Mouse (Mus musculus) adrenal gland, postnatal 14 days (tissue): ENCODE data around the gene Ces4a. TPM values are rescaled to one million over a fixed set of nuclear protein-coding genes. Genes with fewer than 3 reads are reported as not detected.
"Not testable (repeated sequence)": the region's sequence is repeated elsewhere in the genome, so short reads cannot be mapped to it uniquely, and the experiment has no call there.

ENCODE experiments used
- DNase-seq: peaks from one replicate; pipeline ENCODE4 v3.0.0; 2021; ENCODE audit warnings: mixed read lengths
- total RNA-seq: library from RNA; stranded (reverse); gene quantifications from 2 replicates; pipeline ENCODE4 v1.2.3, GENCODE M21; 2021

Gene Ces4a
- total RNA-seq, 1 experiment from 2014 or later = not detected

DNA sequence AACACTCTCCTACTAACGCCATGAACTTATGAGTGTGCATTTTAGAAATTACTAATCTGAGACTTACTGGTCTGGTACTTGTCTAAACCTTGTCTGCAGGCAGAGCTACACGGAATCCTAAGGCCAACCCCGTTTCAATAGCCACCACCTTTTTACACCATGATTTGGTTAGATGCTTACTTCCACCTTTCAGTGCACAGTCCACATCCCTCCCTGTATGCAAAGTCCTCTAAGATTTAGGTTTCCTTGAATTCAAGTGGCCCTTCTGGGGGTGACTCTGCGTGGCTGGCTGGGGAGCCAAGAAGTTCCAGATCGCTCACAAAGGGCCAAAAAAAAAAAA, 38.4 kb downstream of the Ces4a start:
- DNase-seq = no peak

DNA sequence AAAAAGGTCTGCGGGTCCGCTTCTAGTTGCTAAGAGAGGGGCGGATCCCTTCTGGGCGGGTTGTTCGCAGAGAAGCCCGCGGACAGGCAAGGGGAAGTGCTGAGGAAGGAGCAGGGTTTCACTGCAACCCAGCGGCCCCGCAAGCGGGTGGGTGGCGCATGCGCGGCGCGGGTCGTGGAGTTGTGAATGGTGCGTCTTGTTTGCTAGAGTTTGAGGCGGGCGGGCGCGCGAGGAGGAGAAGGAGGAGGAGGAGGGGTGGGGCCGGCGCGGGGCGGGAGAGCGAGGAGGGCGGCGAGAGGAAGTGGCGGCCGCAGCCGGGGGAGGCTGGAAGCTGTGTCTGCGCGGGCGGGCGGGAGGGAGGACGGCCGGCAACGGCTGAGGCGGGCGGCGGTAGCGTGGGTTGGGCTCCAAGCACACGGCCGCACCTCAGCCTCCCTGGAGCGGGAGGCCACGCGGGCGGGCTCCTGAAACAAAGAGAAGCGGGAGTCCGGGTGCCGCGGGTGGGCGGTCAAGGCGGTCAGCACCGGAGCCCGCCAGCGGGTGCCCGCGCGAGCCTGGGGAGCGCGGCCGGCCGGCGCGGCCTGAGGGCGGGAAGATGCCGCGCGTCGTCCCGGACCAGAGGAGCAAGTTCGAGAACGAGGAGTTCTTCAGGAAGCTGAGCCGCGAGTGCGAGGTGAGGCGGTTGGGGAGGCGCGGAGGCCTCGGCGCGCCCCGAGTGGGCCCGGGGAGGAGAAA, 38.9 kb downstream of the Ces4a start, which contains the start of gene Cbfb:
Cbfb (plus strand) TSS at position 294 of the 735 bp plus-strand sequence.
- DNase-seq = peak; percentile 99

DNA sequence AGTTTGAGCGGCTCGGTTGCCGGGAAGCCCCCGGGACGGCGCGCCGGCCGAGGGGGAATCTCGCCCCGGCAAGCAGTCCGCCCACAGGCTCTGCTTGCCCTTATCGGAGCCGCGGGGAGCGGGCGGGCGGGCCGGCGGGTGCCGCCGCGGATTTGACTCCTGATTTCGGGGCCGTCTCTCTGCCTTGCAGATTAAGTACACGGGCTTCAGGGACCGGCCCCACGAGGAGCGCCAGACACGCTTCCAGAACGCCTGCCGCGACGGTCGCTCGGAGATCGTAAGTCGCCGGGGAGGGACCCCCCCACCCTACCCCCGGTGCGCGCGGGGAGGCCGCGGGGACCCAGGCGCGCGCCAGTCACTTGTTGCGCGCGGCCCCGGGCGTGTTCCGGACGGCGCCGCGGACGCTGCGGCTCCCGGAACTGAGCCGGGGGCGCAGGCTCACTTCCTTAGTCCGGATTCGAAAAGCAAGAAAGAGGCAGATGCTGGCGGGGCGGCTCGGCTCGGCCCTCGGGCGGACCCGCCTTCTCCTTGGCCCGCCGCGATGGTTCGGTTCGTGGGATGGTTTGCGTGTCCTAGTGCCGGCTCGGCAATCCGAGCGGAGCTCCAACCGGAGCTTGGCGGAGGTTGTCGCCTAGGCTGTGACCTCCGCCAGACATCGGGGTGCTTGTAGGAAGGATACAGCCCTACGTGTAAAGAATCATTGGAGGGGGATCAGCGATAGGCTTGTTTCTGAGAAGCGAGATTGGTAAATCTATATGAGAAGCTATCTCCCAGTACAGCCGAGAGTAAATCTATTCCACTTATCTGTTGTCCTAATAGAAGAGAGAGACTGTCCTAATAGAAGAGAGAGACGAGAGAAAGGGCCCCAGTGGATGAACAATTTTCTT, 39.8 kb downstream of the Ces4a start:
- peak; percentile 80 for DNase-seq

DNA sequence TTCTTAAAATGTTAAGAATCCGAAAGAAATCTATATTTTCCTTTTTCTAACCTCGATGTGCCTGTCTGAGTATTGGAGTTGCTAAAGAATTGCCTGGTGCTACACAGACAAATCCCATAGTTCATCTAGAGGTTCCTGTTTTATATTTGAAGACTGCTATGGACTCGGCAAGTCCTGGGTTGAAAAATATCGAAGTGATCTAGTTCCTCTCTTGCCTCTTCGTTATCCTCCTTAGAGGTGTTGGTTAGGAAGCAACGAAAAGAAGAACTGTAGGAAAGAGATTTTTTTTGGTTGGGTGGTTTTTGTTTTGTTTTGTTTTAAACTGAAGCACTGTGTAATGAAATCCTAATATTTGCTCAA, 40.4 kb downstream of the Ces4a start:
- no peak for DNase-seq

DNA sequence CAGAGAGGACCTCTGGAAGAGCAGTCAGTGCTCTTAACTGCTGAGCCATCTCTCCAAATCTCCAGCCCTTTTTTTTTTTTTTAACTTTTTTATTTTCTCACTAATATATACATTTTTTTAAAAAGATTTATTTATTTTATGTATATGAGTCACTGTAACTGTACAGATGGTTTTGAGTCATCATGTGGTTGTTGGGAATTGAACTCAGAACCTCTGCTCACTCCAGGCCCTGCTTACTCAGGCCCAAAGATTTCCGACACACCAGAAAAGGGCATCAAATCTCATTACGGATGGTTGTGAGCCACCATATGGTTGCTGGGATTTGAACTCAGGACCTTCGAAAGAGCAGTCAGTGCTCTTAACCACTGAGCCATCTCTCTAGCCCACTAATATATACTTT, 43.7 kb downstream of the Ces4a start:
- not testable (repeated sequence) for DNase-seq

DNA sequence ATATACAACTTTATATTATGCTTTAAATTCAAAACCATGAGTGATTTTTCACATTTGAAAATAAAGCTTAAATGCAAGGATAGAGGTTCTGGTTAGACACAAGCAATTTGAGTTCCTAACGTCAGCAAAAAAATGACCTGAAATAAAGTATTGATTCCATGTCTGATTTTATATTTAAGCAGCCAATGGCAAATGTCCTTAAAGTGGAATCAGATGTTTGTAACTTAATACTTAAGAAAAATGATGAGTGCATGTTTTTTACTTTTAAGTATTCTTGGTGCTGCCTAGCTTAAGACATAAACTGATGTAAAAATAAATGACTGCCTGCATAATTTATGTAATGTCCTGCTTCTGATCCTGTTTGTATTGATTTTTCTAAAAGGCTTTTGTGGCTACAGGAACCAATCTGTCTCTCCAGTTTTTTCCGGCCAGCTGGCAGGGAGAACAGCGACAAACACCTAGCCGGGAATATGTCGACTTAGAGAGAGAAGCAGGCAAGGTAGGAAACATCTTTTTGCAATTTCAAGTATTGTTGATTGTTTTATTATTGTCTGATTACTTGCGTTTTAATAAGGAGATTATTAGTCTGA, 46.7 kb downstream of the Ces4a start:
- DNase-seq = no peak

DNA sequence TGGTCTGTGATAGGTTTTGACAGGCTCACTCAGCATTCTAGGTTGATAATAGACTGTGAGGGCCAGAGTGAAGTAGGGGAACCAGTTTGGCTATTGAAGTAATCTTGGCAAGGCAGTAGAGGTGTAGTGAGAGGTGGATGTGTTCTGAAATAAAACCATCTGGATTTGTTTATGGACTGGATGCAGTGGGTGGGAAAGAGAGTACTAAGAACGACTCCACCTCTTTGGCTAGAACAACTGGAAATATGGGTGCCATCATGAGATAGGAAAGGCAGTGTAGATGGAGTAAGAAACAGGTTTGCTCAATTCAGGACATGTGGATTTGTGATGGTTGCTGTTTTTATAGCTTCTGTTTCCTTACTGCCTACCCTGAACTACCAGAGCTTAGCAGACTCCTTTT, 50.6 kb downstream of the Ces4a start:
- DNase-seq = no peak

DNA sequence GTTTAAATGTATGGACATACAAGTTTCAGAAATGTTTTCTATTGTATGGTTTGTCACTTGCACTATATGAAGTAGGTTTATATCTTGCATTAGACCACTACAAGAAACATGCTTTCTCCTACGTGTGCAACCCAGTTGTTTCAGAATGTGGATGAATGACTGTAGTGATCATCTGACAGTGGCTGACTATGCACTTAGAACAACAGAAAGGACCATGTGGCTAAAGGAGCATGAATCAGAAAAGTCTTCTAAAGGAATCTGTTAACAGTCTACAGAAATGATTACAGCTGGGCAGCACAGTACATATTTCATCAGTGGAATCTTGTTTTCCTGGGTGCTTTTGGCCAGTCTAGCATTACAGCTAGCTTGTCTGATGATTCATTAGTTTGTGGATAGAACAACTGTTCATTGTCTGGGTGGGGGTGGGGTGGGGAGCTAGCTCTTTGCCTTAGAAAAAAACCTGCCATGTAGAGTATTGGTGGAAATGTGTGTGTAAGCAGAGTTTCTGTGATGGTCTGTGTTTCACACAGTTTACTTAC, 54.9 kb downstream of the Ces4a start:
- no peak for DNase-seq

DNA sequence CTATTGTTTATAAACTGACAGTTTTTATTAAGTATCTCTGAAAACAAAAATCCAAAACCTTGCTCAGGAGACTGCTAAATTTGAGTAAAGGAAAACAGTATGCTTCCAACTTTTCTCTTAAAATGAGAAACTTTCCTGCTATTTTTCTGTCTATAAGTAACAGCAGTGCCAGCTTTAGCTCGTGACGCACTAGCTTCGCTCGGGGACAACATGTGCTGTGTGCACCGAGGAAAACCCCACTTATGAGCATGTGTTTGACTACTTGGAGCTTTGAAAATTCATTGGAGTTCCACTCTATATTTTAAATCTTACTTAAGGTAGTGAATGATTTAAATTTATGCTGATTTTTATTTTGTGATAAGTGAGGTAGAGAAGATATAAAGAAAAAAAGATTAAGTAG, 60.6 kb downstream of the Ces4a start:
- DNase-seq = no peak

Other genes with a start within 250 kb of the Ces4a start
- 3.1 and 12.0 TPM in 2 replicates for gene Ces2e, start 205.5 kb upstream of the Ces4a start, total RNA-seq
- not detected in 2 replicates for gene Ces2f, start 184.4 kb upstream of the Ces4a start, total RNA-seq
- 3.5 and 8.3 TPM in 2 replicates for gene Ces2g, start 170.1 kb upstream of the Ces4a start, total RNA-seq
- gene Ces2h, start 130.9 kb upstream of the Ces4a start, total RNA-seq = 0.15 and 2.7 TPM in 2 replicates
- gene Ces3a, start 83.2 kb upstream of the Ces4a start, total RNA-seq = 3.1 and 78.7 TPM in 2 replicates
- 1.5 TPM in 1 of 2 replicates, not detected in the other for gene Ces3b, start 48.0 kb upstream of the Ces4a start, total RNA-seq
- gene Cbfb, start 38.9 kb downstream of the Ces4a start, total RNA-seq = 58.4 and 60.1 TPM in 2 replicates
- 34.9 and 38.7 TPM in 2 replicates for gene D230025D16Rik, start 93.3 kb downstream of the Ces4a start, total RNA-seq
- 3.6 and 5.0 TPM in 2 replicates for gene B3gnt9, start 123.4 kb downstream of the Ces4a start, total RNA-seq
- gene Tradd, start 132.8 kb downstream of the Ces4a start, total RNA-seq = 12.7 and 15.9 TPM in 2 replicates
- gene Fbxl8, start 132.8 kb downstream of the Ces4a start, total RNA-seq = 3.3 and 5.0 TPM in 2 replicates
- 0.41 and 0.70 TPM in 2 replicates for gene Hsf4, start 138.0 kb downstream of the Ces4a start, total RNA-seq
- 11.5 and 13.4 TPM in 2 replicates for gene Nol3, start 144.3 kb downstream of the Ces4a start, total RNA-seq
- gene 4931428F04Rik, start 158.1 kb downstream of the Ces4a start, total RNA-seq = 2.6 and 4.6 TPM in 2 replicates
- 16.0 and 20.2 TPM in 2 replicates for gene Exoc3l, start 164.3 kb downstream of the Ces4a start, total RNA-seq
- 44.5 and 44.9 TPM in 2 replicates for gene E2f4, start 165.9 kb downstream of the Ces4a start, total RNA-seq
- 3.9 and 5.0 TPM in 2 replicates for gene Elmo3, start 173.8 kb downstream of the Ces4a start, total RNA-seq
- 4.7 and 6.6 TPM in 2 replicates for gene Lrrc29, start 194.5 kb downstream of the Ces4a start, total RNA-seq
- gene Tmem208, start 194.6 kb downstream of the Ces4a start, total RNA-seq = 47.7 and 48.6 TPM in 2 replicates
- 11.9 and 15.7 TPM in 2 replicates for gene Fhod1, start 216.2 kb downstream of the Ces4a start, total RNA-seq
- gene Slc9a5, start 217.0 kb downstream of the Ces4a start, total RNA-seq = 1.9 TPM in 2 replicates
- gene Plekhg4, start 241.5 kb downstream of the Ces4a start, total RNA-seq = 0.26 and 0.98 TPM in 2 replicates